Mouse (Mus musculus): ENCODE data around the gene Vstm4. TPM values are rescaled to one million over a fixed set of nuclear protein-coding genes. Genes with fewer than 3 reads are reported as not detected.
A peak's percentile ranks its signal among the peaks of the same experiment; 100 is the strongest.

The Vstm4 gene
- total and polyA plus RNA-seq, 3 experiments: not detected

DNA sequence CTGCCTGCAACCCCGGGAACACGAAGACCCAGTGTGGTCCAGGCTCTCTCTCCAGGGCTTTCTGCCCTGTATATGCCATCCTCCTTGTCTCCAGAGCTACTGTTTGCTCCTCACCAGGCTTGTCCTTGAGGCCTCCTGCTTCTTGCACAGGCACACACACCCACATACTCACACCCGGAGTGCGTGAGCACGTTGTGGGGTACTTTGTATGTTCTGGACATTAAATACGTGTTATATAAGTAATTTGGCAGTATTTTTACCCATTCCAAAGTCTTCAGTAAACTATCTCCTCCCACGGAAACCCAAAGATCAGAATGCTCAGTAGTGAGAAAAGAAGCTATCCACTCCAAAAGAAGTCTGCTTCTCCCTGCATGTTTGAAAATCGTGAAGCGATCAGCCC is 67.3 kb downstream of the Vstm4 start:
- in situ Hi-C loops (cut with MboI; ENCODE audit: low pct_ligation_motif_present, low pct_unique_long_range_greater_than_20kb, low sequenced_read_pairs) (no loop called here), dilution Hi-C loops (cut with MboI; ENCODE audit: extremely low pct_ligation_motif_present, extremely low pct_unique_long_range_greater_than_20kb, low sequenced_read_pairs) (no loop called here)
- Histone ChIP-seq H3K79me2 (replicated peaks; ENCODE audit: control insufficient read depth, extremely low read depth, insufficient read depth, poor library complexity, severe bottlenecking) (no peaks in the 10 kb centered on the region), H3K4me3 (replicated peaks in 1 of 3; ENCODE audit: low read depth in 2 of 3, low read length in 2 of 3, poor library complexity in 1 of 3) (no peak overlapping the region), H3K27me3 (replicated peaks) (no peaks in the 10 kb centered on the region), H3K4me2 (ENCODE audit: insufficient read depth, low read depth, poor library complexity, severe bottlenecking) (no peak overlapping the region), H3K36me3 (replicated peaks in 1 of 2; ENCODE audit: control insufficient read depth in 1 of 2, insufficient read depth in 1 of 2, low read length in 1 of 2) (no peaks in the 10 kb centered on the region), H3K27ac (ENCODE audit: insufficient read depth, low read depth) (no peak overlapping the region), H3K9ac (ENCODE audit: insufficient read depth, low read depth) (no peak overlapping the region), H3K9me3 (replicated peaks; ENCODE audit: low read length) (no peaks in the 10 kb centered on the region), H3K4me1 (ENCODE audit: control insufficient read depth in 1 of 2, insufficient read depth in 2 of 2) (no peaks in the 10 kb centered on the region; a peak in 1 of 4 replicates)
- TF ChIP-seq ZKSCAN1 (IDR thresholded peaks at IDR 0.05; ENCODE audit: borderline replicate concordance, low read depth, low read length): no peak
- no peak for TF ChIP-seq POLR2A (IDR thresholded peaks at IDR 0.05; ENCODE audit: low read depth, low read length)
- no peak for TF ChIP-seq PAX5 (IDR thresholded peaks at IDR 0.05; ENCODE audit: low read length)
- no peak for TF ChIP-seq NELFE (IDR thresholded peaks at IDR 0.05; ENCODE audit: low read depth, low read length)
- TF ChIP-seq MYC (IDR thresholded peaks at IDR 0.05; ENCODE audit: low read depth, low read length): no peak
- no peak for TF ChIP-seq KAT2A (IDR thresholded peaks at IDR 0.05; ENCODE audit: insufficient replicate concordance, low read length)
- TF ChIP-seq EP300 (IDR thresholded peaks at IDR 0.05; ENCODE audit: low read length): no peak
- no peak for TF ChIP-seq RCOR1 (conservative IDR thresholded peaks at IDR 0.05; ENCODE audit: low read depth, low read length)
- TF ChIP-seq BHLHE40 (IDR thresholded peaks at IDR 0.05; ENCODE audit: low read depth, low read length): no peak
- TF ChIP-seq ELF1 (IDR thresholded peaks at IDR 0.05; ENCODE audit: low read depth, low read length): no peak
- TF ChIP-seq JUND (conservative IDR thresholded peaks at IDR 0.05; ENCODE audit: low read depth, low read length): no peak
- no peak for TF ChIP-seq RAD21 (IDR thresholded peaks at IDR 0.05; ENCODE audit: low read depth, low read length)
- TF ChIP-seq CHD2 (IDR thresholded peaks at IDR 0.05; ENCODE audit: low read length): no peak
- TF ChIP-seq CHD1 (IDR thresholded peaks at IDR 0.05; ENCODE audit: low read depth, low read length): no peak
- TF ChIP-seq MAZ (IDR thresholded peaks at IDR 0.05; ENCODE audit: low read depth, low read length): no peak
- TF ChIP-seq MAFK (IDR thresholded peaks at IDR 0.05; ENCODE audit: insufficient replicate concordance, low read length): no peak
- no peak for TF ChIP-seq ZNF384 (IDR thresholded peaks at IDR 0.05; ENCODE audit: low read depth, low read length)
- DNase-seq (ENCODE audit: extremely low read depth): no peak

DNA sequence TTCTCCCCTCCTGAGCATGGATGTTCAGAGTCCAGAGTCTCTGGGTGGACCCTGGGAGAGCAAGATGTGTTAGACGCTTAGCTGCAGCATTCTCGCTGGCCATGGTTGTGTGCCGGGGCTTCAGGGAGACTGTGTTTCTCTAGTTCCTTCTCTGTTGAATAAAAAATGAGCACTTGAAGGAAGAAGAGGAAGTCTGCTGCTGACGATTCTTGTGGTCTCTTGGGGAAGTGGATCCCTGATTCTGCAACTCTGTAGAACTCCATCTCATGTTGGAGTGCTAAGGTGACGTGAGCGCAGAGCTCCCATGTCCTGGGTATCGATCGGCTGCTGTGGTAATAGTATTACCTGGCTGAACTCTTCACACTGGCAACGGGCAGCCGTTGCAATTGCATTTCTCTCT is 75.2 kb downstream of the Vstm4 start:
- dilution Hi-C loops (cut with MboI; ENCODE audit: extremely low pct_ligation_motif_present, extremely low pct_unique_long_range_greater_than_20kb, low sequenced_read_pairs) (no loop called here), in situ Hi-C loops (cut with MboI; ENCODE audit: low pct_ligation_motif_present, low pct_unique_long_range_greater_than_20kb, low sequenced_read_pairs) (loop anchor here (25.0 kb wide), 2 partner anchors 169 to 319 kb away; no protein-coding TSS in a partner anchor)
- TF ChIP-seq TCF12 (IDR thresholded peaks at IDR 0.05; ENCODE audit: low read depth, low read length) (no peak), KAT2A (IDR thresholded peaks at IDR 0.05; ENCODE audit: insufficient replicate concordance, low read length) (no peak)
- Histone ChIP-seq H3K79me2 (replicated peaks; ENCODE audit: control insufficient read depth, extremely low read depth, insufficient read depth, poor library complexity, severe bottlenecking) (no peaks in the 10 kb centered on the region), H3K27me3 (replicated peaks) (peaks cover 4% of the 10 kb centered on the region), H3K4me2 (ENCODE audit: insufficient read depth, low read depth, poor library complexity, severe bottlenecking) (peak overlapping the region; percentile 32; the same call in 1 of the 2 replicates), H3K36me3 (replicated peaks in 1 of 2; ENCODE audit: control insufficient read depth in 1 of 2, insufficient read depth in 1 of 2, low read length in 1 of 2) (no peaks in the 10 kb centered on the region), H3K27ac (ENCODE audit: insufficient read depth, low read depth) (no peak overlapping the region), H3K4me1 (ENCODE audit: control insufficient read depth in 1 of 2, insufficient read depth in 2 of 2) (peaks cover 0 to 15% of the 10 kb centered on the region in 2 experiments; a peak in 3 of 4 replicates), H3K9ac (ENCODE audit: insufficient read depth, low read depth) (no peak overlapping the region), H3K4me3 (replicated peaks in 1 of 3; ENCODE audit: low read depth in 2 of 3, low read length in 2 of 3, poor library complexity in 1 of 3) (no peak overlapping the region), H3K9me3 (replicated peaks; ENCODE audit: low read length) (no peaks in the 10 kb centered on the region)
- peak; percentile 6 for DNase-seq (ENCODE audit: extremely low read depth)

Measured in CH12.LX (cell line).